Mouse (Mus musculus) retina, postnatal 7 days (tissue): ENCODE results near the gene Olfr768.
"Not testable (repeated sequence)": the region's sequence is repeated elsewhere in the genome, so short reads cannot be mapped to it uniquely, and the experiment has no call there.

Experiments used
- DNase-seq: peaks from one replicate; pipeline ENCODE4 v3.0.0-alpha.2; 2012; ENCODE audit warnings: low read depth, low spot score

Olfr768 gene

DNA sequence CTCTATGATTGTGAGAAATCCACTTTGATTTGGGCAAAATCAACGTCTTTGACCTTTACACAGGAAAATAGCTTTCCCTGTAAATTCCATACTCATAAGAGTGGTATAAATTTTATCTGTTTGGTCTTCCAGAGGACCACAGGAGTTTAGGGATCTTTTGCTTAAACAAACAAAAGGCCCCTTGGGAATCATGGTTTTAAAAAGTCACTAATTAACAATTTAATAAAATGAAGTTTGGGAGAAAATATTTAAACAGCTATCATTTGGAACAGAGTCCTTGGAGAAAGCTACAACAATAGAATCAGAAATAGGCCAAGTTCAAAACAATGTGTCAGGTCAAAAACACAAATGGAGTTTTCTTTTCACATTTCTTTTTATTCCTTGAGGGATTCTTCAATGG lies at the start of gene Olfr768:
TSS of gene Olfr768 (minus strand) at position 101 of the 400 bp plus-strand sequence.
- no peak for DNase-seq

DNA sequence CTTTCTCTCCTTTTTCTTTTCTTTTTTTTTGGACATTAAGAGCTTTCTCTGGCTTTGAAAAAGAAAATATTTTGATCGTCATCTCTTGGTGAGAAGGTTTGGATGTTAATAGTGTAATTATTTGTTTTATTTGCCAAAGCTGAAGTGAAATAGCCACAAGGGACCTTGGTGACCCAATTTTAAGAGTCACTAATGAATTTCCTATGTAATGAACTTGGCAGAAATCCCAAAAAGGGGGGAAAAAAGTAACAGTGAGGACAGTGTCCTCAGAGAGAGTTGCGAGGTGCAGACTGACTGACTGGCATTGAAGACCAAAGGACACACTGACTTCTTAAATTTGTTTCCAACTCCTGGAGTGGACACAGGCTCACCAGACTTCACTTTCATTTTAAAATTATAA lies 39.7 kb upstream of the Olfr768 start, which contains the start of gene Olfr770:
TSS of gene Olfr770 (minus strand) at position 101 of the 400 bp plus-strand sequence.
- no peak for DNase-seq

DNA sequence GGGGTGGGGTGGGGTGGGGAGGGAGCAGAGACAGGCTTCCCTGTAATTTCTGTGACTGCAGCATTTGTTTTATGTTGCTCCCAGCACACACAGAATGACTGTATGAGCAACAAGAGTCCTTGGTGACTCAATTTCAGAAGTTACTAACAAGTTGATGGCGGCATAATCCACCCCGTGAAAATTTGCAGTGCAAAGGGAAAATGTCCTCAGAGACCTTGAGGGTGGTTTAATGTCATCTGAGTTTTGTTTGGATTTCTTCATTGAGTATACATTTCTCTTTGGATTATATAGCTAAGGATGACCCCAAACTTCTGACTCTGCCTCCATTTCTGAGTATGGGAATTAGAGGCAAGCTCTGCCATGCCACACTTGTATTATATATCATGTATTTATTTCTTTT lies 18.6 kb upstream of the Olfr768 start, which contains the start of gene Olfr769:
TSS of gene Olfr769 (minus strand) at position 101 of the 400 bp plus-strand sequence.
- no peak for DNase-seq

DNA sequence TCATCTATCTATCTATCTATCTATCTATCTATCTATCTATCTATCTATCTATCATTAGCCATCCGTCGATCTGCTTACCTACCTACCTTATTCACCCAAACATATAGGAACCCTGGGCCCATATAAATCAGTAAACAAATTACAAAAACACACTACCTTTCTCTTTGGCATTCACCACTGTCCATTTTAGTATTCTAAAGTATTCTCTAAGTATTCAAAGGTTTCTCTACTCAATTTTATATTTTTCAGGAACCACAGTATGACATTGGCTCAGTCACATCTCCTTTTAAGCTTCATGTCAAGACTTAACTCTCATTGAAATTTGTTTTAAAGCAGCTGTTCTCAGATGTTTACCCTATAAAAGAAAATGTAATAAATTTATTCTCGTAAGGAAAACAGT lies 16.0 kb upstream of the Olfr768 start:
- DNase-seq: no peak

DNA sequence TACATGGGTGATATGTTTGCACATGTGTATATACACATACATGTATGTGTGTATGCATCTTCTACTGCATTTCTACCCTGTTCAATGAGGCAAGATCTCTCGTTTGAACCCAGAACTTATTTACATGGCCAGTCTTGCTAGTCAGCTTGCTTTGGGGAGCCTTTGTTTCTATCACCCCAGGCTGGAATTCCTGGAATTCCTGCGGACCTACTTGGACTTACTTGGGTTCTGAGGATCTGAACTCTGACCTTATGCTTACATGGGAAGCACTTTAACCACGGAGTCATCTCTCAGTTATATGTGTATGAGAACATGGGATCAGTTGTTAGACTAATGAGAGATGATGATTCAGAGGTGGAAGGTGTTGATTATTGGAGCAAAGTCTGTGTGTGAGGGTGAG lies 2.1 kb upstream of the Olfr768 start:
- no peak for DNase-seq

DNA sequence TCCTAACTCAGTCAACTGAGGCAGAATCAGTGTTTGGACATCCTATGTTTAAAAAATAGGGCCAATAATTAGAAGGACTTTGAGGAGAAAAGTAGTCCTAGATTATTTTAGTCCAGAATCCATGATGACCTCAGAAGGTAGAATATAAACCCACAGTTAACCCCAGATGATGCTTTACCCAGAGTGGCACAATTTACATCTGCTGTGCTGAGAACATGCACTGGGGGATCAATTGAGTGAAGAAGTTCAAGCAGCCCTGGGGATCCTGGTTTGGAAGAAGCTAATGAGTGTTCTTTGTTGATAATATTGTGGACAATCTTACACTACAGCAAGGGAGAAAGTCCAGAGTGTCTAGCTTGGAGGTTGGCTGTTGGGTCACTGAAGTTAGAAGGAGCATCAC lies 16.4 kb downstream of the Olfr768 start, which contains the start of gene Olfr767:
TSS of gene Olfr767 (minus strand) at position 101 of the 400 bp plus-strand sequence.
- not testable (repeated sequence) for DNase-seq

DNA sequence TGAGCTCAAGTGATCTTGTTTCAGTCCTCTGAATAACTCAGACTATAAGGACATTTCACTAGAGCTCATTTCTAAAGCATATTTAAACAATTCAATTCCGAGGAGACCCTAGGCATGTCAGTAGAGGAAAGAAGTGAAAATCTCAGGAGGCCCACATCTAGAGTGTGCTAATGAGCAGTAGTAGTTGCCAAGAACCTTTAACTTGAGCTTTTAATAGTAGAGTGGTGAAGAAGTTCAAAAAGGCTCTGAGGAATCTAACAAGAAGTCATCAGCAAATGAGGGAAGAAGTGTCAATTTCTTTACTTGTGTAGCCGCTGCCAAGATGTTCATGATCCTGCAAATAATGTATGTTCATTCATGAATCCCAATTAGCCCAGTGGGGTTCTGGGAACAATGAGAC lies 30.3 kb downstream of the Olfr768 start, which contains the start of gene Olfr766-ps1:
TSS of gene Olfr766-ps1 (minus strand) at position 101 of the 400 bp plus-strand sequence.
- DNase-seq: no peak

DNA sequence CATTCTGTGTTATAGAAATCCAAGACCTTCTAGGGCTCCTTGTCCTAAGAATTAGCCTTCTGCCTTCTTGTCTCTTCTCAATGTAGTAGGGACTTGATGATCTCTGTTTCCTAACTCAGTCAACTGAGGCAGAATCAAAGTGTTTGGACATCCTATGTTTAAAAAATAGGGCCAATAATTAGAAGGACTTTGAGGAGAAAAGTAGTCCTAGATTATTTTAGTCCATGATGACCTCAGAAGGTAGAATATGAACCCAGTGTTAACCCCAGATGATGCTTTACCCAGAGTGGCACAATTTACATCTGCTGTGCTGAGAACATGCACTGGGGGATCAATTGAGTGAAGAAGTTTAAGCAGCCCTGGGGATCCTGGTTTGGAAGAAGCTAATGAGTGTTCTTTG lies 49.3 kb downstream of the Olfr768 start, which contains the start of gene Olfr765:
TSS of gene Olfr765 (minus strand) at position 101 of the 400 bp plus-strand sequence.
- not testable (repeated sequence) for DNase-seq
